Mouse (Mus musculus) right cerebral cortex, postnatal 4 days (tissue): Measurements from ENCODE around the gene Ppp6r3.
A peak's percentile ranks its signal among the peaks of the same experiment; 100 is the strongest.
"Not testable (repeated sequence)": the region's sequence is repeated elsewhere in the genome, so short reads cannot be mapped to it uniquely, and the experiment has no call there.

Source experiments
- DNase-seq: peaks from one replicate; pipeline ENCODE4 v3.0.0-alpha.2; 2022

The Ppp6r3 gene

GRCm38 (mm10) chr19:3575276-3575631 lies 295 bp downstream of the Ppp6r3 start:
- peak; percentile 74 for DNase-seq

- no peak for DNase-seq
Observed at GRCm38 (mm10) chr19:3574593-3575094, 905 bp downstream of the Ppp6r3 start.

- DNase-seq: no peak
Observed at GRCm38 (mm10) chr19:3564309-3564708, 11.2 kb downstream of the Ppp6r3 start.

GRCm38 (mm10) chr19:3562752-3563151 lies 12.8 kb downstream of the Ppp6r3 start:
- no peak for DNase-seq

GRCm38 (mm10) chr19:3562298-3562697 lies 13.3 kb downstream of the Ppp6r3 start:
- DNase-seq: no peak

DNA sequence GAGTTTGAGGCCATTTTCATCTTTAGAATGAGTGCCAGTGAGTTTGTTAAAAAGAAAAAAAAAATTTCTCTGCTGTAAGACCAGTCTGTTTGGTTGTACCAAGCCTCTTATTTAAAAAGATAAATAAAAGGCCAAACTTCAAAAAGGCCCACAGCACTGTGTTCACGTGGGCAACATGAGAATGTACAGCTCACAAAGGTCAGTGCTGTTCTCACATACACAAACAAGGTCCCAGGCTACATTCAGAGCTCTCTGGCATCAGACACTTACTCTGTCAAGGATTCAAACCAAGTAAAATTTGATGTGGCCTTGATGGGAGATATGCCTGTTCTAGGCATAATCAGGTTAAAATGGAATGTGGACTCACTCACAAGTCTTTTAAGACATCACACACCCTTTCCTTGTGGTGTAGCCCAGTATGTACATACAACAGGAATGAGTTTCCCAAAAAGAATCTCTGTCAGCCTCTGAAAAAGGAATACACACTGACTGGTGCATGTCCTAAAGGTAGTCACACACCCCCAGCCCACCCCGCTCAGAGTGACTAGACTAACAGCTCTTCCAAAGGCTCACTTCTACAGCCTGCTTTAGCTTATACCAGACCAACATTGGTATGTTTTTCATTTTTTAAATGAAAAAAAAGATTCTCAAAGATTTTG lies 19.3 kb downstream of the Ppp6r3 start:
- no peak for DNase-seq

DNA sequence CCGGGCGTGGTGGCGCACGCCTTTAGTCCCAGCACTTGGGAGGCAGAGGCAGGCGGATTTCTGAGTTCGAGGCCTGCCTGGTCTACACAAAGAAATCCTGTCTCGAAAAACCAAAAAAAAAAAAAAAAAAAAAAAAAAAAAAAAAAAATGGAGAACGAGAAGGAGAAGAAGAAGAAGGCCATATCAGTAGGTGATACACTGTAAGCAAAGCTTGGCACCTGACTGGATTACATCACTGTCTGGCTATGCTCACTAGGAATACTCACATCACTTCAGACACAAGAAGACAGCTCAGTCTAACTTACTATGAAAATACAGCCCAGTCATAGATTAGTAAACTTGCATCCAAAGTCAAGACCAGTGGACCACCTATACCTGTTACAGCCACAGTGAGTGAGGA lies 20.8 kb downstream of the Ppp6r3 start:
- DNase-seq: no peak

DNA sequence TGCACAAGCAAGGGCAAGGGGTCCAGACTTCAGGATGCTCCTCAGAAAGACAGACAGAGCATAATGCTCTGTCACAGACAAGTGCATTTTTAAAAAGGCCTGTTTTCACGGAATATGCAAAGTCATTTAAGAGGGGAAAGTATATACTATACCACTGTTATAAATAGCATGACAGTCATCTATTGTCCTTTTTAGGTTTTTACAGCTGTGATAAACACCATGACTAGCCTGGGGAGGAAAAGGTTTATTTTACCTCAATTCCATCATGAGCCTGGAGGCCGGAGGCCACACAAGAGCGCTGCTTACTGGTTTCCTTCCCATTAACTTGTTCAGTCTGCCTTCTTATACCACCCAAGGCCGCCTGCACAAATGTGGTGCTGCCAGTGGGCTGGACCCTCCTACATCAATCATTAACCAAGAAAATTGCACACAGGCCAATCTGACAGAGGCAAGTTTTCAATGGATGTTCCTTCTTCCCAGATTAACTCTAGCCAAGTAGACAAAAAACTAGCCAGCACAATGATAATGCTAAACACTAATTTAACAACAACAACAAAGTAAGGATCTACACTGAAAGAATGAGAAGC lies 23.9 kb downstream of the Ppp6r3 start:
- no peak for DNase-seq

GRCm38 (mm10) chr19:3550101-3550500 lies 25.4 kb downstream of the Ppp6r3 start:
- no peak for DNase-seq

DNA sequence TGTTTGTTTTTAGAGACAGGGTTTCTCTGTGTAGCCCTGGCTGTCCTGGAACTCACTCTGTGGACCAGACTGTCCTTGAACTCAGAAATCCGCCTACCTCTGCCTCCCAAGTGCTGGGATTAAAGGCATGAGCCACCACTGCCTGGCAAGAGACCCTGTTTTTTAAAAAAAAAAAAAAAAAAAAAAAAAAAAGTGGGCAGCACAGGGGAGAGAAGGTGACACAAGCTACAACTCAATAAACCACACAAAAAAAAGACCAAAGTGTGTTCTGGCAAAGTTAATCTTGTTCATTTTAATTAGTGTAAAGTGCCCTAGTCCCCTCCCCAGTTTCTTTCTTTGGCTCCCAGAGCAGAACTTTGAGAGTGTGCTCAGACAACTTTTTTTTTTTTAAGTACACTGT lies 26.3 kb downstream of the Ppp6r3 start:
- DNase-seq: no peak

DNA sequence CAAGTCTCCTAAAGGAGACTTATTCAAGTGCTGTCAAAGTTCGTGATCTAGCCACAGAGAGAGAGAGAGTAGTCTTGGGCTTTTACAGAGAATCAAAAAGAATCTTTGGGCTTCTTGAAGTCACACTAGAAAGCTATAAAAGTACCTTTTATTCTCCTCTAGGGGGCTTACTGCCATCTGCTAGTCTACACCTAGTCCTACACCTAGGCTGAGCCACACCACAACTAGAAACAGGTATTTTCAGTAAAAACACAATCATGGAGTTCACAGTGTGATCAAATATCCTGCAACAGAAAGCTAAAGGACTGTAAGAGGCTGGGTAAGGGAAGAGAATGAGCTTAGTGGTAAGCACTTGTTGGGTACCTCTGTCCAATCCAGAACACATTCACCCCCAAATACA lies 27.2 kb downstream of the Ppp6r3 start:
- DNase-seq: no peak

GRCm38 (mm10) chr19:3544995-3545394 lies 30.6 kb downstream of the Ppp6r3 start:
- DNase-seq: no peak

GRCm38 (mm10) chr19:3542591-3542990 lies 33.0 kb downstream of the Ppp6r3 start:
- DNase-seq: no peak

- DNase-seq: no peak
Observed at GRCm38 (mm10) chr19:3540997-3541396, 34.6 kb downstream of the Ppp6r3 start.

DNA sequence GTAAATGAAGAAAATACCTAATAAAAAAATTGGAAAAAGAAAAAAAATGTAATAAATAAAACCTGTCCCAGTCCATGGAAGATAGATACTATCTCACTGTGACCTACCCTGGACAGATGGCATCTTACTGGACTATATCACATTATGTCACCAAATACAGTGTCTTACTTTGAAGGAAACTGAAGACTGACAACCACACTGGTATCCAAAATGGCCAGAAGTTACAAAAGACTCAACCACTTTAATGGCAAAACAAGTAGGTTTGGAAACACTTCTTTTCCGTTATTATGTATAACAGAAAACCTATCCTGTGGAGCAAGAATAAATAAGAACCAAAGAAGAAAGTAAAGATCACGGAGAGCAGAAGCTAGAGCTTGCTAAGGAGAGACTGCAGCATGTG lies 35.3 kb downstream of the Ppp6r3 start:
- DNase-seq: no peak

DNA sequence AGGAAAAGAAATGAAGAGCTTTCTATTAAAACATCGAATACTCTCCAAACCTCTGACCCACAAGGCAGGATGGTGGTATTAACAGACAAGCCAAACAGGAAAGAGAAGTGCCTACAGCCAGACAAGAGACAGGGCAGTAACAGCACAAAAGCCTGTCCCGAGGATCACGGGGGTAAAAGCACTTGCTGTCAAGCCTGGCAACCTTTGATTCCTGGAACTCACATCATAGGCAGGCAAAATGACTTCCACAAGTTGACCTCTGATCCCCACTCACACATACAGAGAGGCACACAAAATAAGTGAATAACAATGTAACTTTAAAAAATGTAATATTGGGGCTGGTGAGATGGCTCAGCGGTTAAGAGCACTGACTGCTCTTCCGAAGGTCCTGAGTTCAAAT lies 36.1 kb downstream of the Ppp6r3 start:
- no peak for DNase-seq

DNA sequence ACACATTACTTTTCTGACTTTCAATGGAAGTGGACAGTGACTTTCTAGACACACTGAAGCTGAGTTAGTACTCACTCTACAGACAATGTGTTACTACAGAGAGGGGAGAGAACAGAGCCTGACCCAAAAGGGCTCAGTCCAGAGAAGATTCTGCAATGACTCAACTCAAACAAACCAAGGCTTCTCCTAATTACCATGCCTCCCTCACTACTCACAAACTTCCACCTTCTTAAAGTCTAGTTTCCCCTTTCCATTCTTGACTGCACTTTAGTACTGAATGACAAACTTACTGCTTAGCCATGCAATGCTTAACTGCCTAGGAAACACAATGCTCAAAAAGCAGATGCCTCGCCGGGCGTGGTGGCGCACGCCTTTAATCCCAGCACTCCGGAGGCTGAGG lies 37.9 kb downstream of the Ppp6r3 start:
- no peak for DNase-seq

GRCm38 (mm10) chr19:3534945-3535344 lies 40.6 kb downstream of the Ppp6r3 start:
- DNase-seq: no peak

DNA sequence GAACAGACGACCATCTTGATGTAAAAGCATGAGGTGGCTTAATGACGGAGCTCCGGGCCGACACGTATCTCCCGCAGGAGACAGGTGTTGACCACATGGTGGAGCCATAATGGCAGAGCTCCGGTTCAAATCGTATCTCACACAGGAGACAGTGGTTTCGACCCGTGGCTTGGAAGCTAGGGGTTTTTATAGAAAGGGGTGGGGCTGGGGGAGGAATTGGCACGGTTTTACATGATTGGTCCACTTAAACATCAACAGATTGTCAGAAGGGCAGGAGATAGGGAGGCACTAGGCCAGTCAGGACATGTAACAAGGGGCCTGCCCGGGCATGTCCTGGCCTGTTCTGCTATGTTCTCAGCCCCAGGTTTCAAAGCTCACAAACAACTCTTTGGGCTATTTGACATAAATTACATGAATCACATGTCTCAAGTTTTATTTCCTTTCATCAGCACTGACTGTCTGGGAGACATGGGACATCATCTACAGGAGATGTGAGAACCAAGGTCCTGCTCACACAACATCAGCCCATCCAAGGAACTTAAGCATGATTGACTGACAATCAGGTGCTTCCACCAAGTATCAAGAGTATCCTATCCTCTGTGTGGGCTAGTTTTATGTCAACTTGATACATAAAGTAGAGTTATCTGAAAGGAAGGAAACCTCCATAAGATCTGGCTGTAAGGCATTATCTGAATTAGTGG lies 42.1 kb downstream of the Ppp6r3 start:
- not testable (repeated sequence) for DNase-seq

DNA sequence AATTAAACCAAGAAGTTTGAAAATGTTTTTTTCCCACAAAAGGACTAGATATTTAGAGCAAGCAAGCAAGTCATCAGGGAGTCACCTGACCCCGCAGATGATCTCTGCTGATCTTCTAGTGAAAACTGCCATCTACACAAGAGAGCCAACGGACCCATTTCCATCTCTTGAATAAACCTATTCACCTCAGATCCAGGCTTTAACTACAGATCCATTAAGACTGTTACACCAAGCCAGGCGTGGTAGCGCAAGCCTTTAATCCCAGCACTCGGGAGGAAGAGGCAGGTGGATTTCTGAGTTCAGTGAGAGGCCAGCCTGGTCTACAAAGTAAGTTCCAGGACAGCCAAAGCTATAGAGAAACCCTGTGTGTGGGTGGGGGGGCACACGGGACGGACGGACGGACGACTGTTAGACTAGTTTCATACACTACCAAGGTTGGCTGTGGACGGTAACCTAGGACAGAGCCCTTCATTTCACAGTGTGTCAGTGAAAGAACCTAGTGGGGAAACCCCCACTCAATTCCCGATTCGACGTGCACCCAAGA lies 42.8 kb downstream of the Ppp6r3 start:
- no peak for DNase-seq

DNA sequence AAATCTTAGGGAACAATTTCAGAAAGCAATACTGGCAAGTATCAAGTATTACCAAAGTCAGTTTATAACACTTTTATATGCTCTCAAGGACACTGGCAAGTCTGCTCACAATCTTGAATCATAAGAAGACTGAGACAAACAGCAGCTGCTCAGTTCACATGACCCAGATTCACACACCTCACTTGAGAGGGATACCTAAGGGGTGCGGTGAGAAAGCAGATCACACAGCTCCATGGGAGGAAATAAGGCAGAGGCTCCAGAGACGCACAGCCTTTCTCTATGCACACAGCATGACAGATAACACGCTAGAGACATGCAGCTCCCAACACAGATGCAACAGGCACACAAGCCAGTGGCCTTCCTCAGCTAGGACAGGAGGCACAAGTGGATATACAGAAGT lies 45.8 kb downstream of the Ppp6r3 start:
- DNase-seq: no peak

GRCm38 (mm10) chr19:3528646-3529045 lies 46.9 kb downstream of the Ppp6r3 start:
- no peak for DNase-seq

- no peak for DNase-seq
Observed at GRCm38 (mm10) chr19:3527531-3527930, 48.0 kb downstream of the Ppp6r3 start.
